Mouse (Mus musculus) CD4-positive helper T cell, adult 2 months (primary cell): Measurements from ENCODE around the gene Panx2.

Experiments used
- DNase-seq: peaks from one replicate; pipeline ENCODE4 v3.0.0-alpha.2; 2012; ENCODE audit warnings: low read depth, missing footprints, low spot score

Gene Panx2

DNA sequence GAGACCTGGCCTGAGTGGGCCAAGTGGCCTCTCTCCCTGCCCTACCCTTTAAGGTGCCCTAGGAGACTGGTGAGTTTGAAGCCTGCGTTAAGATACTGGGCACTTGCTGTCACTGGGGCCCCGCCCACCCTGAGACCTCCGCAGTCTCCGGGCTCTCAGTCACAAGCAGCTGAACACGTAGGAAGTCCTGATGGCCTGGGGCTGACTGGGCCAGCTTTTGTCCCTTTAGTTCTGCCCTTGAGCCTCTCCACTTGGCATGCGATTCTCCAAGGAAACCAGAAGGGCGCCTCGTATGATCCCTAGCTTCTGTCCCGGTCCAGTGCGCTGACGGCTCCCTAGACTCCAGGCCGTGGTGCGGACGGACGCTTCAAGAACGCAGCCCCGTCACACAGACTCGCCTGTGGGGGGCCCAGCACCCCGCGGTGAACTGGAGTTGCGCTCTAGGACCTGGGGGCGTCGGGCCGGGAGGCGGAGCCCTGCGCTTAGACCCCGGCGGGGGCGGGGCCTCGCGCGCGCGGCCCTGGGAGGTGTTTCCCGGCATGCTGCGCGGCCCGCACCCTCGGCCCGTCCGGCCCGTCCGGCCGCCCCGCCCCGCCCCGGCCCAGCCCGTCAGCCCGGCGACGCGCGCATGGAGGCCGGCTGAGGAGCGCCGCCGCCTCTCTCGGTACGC lies 16.1 kb downstream of the Panx2 start:
- peak; percentile 87 for DNase-seq

DNA sequence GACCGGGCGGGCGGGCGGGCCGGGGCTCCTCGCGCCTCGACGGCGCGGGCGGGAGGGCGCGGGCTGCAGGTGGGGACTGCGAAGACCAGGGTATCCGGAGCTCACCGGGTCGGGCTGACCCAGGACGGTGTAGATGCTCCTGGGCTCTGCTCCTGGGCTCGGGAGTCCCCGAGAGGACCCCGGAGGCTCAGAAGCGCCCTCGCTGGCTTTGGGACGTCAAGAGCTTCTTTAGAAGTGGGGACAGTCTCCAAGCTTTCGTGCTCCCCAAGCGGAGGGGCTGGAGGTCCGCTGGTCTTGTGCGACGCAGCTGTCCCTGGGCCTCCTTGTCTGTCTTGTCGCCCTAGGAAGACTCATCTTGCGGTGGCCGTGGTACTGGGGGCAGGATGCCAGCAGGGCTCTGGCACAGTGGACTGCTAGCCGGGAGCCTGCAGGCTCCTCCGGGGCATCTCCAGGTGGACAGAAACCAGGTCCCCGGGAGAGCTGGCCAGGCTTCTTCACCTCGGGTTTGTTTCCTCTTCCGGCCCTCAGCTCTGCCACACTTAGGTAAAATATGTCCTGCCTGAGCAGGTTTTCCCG lies 16.7 kb downstream of the Panx2 start:
- peak; percentile 39 for DNase-seq

DNA sequence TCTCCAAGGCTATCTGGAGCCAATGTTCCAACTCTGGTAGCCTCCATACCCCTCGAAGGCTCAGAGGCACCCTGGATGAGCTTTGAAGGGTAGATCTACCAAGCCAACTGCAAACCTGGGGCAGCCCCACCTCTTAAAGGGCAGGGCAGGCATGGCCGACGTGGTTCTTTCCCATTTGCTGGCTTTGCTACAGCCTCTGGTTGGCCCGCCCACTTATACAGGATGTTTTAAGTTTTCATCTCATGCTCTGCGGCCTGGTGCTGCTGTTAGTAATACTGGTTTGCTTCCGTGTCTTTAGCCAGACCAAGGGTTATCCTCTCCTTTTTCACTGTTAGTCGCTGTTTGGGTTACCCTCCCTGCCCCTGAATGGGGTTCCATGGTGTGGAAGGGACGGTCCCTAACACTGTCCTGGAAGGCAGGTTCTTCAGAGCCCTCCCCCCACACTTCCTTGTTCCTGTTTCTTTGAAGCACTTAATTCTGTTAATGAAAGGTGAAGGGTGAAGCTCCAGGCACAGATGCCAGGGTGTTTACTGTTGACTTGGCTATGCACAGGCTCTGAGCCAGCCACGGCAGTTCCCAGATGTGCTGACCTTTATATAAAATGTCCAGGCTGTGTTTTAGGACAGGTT lies 18.8 kb downstream of the Panx2 start:
- peak; percentile 88 for DNase-seq

DNA sequence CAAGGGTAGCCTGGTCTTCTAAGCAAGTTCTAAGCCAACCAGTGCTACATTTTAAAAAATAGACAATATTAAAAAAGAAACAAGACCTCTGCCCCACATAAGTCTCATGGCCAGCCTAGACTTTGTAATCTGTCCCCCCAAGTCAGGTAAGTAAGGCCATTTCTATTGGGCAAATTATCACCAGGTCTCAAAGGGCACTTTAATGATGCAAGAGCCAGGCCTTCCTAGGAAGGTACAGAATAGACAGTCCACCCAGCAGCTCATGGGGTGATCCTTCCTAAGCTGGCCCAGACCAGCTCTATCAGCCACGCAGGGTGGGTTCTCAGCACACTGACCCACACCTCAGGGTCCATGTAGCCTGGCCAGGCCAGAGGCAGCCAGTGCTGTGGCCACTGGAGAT lies 24.4 kb downstream of the Panx2 start:
- no peak for DNase-seq

DNA sequence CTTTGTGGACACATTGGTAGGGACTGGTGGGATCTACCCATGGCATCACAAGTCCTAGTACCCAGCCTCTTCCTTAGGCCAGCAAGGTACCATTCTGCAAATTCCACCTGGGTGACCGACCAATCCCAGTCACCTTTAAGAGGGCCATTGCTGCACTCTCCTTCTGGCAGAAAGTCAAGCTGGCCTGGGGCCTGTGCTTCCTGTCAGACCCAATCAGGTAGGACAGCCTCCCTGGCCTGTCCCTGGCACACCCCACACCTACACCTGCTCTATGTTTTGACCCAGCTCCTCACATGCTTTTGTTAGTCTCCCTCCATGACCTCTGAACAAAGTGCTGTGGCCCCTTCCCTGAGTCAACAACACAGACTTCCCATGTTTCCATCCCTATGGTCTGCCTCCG lies 25.3 kb downstream of the Panx2 start:
- no peak for DNase-seq

DNA sequence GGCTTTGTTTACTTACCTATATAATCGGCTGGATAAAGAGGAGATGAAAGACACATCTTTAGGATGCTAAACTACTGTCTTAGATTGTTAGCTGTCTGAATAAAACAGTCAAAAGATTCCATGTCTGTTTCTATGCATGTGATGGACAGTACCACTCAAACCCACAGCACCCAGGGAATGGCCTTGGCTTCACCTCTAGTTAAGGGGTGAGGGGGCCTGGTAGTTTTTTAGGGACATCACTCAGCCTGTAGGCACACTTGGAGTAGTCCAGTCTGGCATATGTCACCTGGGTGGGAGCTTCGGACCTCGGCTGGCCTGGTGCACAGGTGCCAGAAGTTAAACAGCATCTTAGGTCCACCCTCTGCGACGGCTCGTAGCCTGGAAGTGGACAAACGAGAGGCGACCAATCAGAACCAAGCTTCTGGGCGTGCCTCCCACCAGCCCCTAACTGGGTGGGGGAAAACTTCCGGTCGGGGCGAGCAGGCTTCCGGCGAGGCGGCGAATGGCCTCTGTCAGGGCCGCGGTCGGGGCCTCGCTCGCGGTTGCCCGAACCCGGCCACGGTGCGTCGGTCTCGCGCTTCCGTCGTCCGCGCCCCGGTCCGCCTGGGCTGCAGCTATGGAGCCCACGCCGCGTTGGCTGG lies 29.2 kb downstream of the Panx2 start, which contains the start of gene Selenoo:
TSS of gene Selenoo (plus strand) at position 478 of the 641 bp plus-strand sequence.
- DNase-seq = peak; percentile 83

DNA sequence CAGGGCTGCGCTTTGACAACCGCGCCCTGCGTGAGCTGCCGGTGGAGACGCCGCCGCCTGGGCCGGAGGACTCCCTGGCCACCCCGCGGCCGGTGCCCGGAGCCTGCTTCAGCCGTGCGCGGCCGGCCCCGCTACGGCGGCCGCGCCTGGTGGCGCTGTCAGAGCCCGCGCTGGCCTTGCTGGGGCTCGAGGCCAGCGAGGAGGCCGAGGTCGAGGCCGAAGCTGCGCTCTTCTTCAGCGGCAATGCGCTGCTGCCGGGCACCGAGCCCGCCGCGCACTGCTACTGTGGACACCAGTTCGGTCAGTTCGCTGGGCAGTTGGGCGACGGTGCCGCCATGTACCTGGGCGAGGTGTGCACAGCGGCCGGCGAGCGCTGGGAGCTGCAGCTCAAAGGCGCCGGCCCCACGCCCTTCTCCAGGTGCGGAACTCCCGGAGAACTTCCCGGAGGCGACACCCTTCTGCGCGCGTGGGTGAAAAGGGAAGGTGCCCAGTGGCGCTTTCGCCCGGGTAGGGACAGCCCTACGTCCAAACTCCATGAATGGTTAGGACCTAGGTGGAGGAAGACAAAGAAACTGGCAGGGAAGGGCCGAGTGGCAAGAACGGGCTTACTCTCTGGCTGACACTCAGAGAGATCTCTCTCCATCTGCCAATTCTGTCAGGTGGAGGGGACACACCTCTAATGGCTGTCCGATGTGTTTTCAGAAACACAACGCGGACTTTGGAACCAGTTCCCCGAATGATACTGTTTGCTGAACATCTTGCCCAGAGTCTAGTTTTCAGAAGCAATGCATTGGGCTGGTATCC lies 29.9 kb downstream of the Panx2 start:
- DNase-seq = peak; percentile 14

DNA sequence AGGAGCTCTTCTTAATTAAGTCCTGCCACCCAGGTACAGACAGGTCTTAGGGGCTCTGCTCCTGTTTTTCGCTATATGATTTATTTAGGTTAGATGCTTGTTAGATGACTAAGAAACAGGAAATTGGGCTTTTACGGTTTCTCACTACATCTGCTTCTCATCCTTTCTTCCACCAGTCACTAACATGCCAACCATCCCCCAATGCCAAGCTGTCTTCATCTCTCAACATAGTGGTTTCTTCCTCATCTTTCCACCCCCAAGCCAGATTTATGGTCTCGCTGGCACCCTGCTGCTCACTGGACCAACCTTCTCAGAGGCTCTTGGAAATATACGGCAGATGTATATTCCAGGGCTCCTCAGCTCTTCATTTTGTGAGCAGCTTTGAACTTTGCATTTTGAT lies 31.1 kb downstream of the Panx2 start:
- DNase-seq = peak; percentile 13

DNA sequence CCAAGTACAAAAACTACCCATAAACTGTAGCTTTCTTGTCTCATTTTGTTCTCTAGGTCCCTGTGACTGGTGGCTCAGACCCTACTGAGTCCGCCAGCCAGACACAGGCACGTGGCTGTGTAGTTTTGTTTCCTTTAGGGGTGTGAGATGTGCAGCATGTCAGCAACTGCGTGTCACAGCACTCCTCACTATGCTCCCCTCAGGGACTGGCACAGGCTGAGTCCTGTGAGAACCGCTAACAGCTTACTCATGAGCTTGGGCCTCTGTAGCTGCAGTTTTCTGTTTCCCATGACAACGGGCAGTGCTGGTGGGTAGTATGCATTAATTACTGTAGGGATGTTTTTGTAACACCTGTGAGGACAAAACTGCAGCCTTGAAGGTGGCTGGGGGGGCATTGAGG lies 32.6 kb downstream of the Panx2 start:
- DNase-seq = no peak

DNA sequence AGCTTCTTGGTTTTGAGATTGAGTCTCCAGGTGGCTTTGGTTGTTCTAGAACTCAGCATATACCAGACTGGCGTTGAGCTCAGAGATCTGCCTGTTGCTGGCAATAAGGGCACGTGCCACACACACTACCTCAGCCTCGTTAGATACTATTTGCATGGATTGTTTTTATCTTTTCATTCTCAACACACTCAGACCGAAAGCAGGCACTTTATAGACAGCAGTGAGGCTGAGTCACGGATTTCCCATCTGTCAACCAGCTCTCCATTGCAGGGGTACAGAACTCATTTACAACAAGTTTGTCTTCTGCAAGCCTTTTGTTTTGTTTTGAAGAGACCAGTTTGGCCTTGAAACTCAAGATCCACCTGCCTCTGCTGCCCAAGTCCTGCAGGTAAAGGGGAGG lies 37.9 kb downstream of the Panx2 start:
- no peak for DNase-seq

DNA sequence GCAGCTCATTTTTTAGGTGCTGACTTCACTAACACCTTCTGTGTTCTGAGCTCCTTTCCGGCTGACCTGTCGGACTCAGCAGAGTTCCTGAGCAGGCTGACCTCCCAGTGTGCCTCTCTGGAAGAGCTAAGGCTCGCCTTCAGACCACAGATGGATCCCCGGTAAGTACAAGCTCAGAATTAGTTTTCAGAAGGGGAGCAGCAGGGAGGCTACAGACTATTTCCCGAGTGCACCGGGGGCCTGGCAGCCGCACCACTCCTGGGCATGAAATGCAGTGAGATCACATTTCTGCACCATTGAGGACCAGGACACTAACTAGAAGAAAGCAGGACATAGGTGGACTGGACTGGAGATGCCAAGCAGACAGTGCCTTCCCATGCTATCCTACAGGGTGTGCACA lies 39.1 kb downstream of the Panx2 start:
- no peak for DNase-seq

DNA sequence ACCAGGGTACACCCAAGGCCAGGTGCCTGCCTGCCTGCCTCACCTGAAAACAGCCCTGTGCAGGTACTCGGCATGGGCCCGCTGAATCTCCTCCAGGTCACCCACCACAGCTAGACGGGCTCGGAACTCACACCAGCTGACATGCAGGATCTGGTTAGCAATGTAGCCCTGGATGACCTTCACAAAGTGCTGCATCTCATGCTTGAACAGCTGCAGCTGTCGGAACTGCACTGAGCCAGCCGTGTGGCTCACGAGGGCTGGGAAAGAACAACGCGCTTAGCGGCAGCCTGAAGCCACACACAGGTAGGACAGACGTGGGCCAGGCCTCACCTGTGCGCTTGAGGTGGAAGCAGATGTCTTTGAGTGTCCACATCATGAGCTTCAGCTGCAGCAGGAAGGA lies 41.3 kb downstream of the Panx2 start:
- DNase-seq = no peak

DNA sequence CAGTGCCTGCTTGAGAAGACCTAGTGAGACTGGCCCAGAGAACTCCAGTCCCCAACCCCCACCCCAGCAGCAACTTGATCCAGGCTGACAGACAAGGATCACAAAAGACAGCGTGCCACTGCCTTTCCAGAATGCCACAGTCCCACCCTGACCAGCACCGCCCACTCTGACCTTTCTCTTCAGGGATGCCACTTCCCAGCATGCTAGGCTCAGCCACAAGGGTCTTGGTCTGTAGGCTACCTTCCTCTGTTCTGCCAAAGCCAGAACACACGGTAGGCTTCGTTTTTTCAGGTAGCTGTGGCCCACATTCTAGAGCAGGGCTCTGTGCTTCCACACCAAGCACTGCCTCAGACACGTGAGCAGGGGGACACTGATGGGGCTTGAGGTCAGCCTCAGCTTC lies 43.1 kb downstream of the Panx2 start:
- no peak for DNase-seq

DNA sequence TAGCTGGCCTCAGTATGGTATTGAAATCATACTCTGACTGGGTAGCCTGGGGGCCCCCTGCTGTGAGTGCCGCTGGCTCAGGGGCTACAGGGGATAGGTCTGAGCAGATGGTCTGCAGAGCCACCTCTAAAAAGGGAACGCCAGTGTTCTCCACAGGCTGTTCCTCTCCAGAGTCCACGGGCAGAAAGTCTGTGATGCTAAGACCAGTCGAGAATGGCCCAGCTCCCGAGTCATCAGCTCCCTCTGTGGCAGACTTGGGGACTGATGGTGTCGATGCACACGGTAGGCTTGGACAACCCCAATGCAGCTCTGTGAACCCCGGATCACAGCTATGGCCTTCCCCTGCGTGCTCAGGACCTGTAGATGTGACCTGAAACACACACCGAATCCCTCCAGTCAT lies 44.4 kb downstream of the Panx2 start:
- no peak for DNase-seq

DNA sequence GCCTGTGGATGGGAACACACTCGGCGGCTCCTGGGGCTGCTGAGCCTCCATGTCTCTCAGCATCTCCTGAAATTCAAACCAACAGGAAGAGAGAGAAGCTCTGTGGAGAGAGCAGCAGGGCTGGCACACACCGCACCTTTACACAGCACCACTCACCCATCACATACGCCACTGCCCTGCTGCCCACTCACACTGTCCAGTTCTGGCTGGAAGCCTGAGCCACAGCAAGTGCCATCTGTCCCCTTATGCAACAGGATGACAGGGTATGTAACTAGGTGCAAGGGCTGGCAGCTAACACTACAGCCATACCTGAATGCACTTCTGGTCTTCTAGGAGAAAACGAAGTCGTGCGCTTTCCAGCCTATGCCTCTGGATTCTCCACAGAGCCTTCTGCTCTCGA lies 44.9 kb downstream of the Panx2 start:
- no peak for DNase-seq

DNA sequence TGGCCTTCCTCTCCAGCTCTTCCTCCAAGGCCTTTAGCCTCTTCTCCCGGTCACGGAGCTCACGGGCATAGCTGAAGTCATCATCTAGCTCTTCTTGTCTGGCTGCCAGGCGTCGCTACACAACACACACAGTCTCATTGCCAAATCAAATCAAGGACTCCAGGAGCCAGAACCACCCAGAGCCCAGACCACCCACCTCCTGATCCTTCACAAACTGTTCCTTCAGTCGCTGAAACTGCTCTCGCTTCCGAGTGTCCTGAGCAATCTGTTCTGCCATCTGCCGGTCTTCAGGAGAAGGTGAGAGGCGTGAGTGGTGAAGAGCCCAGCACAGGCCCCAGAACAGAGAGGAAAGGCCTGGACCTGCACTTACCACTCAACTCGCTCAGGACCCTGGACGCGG lies 46.5 kb downstream of the Panx2 start:
- DNase-seq = no peak

DNA sequence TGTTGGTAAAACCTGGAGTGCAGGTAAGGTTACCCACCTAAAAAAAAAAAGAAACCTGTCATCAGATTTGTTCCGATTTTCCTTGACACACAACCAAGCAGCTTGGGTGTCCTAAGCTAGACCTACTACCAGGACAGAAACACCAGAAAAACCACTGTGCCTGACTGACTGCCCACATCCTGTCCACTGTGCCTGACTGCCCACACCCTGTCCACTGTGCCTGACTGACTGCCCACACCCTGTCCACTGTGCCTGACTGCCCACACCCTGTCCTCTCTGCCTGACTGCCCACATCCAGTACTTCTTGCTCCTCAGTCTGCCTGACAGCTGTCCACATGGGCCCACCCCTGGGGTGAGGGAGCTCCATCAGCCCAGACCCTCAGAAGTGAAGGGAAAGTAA lies 47.4 kb downstream of the Panx2 start:
- no peak for DNase-seq

DNA sequence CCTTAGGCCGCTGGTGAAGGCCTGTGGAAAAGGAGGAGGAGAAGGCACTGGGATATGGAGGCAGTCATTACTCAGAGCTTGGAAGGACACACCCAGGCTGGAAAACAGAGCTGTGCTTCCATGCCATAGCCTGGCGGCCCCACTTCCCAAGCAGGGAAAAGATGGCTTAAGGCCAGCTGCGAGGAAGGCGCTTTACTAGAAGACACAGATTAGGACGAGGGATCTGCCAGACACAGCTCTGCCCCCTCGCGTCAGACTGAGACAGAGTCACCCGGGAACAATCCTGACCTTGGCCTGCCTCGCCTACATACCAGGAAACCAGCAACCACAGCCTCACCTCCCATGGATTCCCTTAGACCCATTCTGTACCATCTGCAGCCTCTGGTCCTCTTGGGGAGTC lies 50.6 kb downstream of the Panx2 start:
- no peak for DNase-seq

DNA sequence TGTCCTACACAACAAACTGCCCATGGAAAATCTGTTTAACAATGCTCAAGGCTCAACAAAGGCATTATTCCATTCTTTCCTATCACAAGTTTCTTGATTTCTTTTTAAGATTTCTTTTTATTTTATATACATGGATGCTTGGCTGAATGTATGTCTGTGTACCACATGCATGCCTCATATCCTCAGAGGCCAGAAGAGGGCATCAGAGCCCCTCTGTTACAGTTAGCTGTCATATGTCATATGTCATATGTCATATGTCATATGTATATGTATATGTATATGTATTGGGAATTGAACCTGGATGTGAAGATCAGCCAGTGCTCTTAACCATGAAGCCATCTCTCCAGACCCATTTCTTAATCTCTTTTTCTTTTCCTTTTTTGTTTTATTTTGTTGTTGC lies 58.5 kb downstream of the Panx2 start:
- DNase-seq = peak; percentile 64

DNA sequence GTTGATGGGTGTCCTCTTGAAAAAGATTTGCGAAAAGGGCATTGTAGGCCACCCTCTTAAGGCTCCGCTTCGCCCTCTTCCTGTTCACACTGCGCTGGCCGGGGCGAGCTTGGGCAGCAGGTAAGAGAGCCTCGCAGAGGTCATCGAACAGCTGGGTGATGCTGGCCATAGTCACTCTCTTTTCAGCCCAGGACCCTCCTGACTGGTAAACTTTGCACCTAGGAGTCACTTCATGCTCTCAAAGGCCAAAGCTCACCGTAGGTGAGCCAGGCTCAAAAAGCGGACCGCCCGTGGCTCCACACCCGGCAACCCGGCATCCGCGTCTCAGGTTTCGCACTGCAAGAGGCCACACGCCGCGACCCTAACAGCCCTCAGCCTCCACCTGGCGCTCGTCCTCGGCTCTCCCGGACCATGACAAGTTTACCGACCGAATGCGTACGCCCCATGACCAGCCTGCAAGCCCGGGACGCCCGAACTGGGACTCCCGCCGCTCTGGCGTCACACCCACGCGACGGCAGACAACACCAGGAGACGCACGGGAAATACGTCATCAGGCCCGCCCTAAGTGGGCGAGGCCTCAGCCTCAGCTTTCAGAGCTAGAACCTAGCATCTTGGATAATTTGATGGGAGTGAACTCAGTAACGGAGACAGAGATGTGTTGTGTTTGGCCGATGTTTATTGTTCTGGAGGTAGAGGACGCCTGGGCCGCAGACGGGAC lies 63.3 kb downstream of the Panx2 start, which contains the start of gene Tubgcp6:
TSS of gene Tubgcp6 (minus strand) at position 464 of the 718 bp plus-strand sequence.
- peak; percentile 94 for DNase-seq
